Mouse (Mus musculus): ENCODE measurements at regions not wholly inside any gene's neighbourhood (a gene's known extent, or its start where the extent isn't known, plus 50 kb on each side); places are given as distances from the start of the nearest gene placed in this dataset.

DNA sequence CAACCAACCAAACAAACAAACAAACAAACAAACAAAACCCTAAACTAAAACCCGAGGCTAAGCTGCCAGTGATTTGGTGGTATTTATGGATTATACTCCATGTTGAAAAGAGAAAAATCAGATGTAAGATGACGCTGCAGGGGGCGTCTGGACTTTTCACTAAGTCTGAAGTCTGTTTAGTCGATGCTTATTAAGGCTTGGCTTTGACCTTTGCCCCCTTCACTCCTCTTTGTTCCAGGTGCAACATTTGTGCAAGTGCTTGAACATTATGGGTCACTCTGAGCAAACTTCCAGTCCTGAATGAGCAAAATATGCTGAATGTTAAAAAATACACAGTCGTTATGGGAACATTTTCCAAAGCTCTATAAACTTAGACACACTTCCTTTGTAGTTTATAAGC is 268.6 kb downstream of the Ptprc start:
- Histone ChIP-seq H3K4me2 (replicated peaks; ENCODE audit: low read depth) (no peak overlapping the region), H3K27ac (ENCODE audit: low read depth, low read length) (peak overlapping the region; percentile 60; the same call in 1 of the 2 replicates), H3K27me3 (replicated peaks; ENCODE audit: control insufficient read depth, insufficient read depth, low read length) (no peaks in the 10 kb centered on the region), H3K36me3 (ENCODE audit: control insufficient read depth, insufficient read depth) (0 out of 2 replicates have a peak, but pooled peaks cover 3% of the 10 kb centered on the region), H3K9ac (ENCODE audit: low read depth, low read length) (no peak overlapping the region), H3K9me3 (ENCODE audit: control insufficient read depth) (no peaks in the 10 kb centered on the region), H3K4me3 (ENCODE audit: low read depth, low read length) (no peak overlapping the region), H3K4me1 (replicated peaks; ENCODE audit: control insufficient read depth, insufficient read depth, low read length) (no peaks in the 10 kb centered on the region)
- 0 out of 2 replicates have a peak, but pooled peaks have one; percentile 12 for TF ChIP-seq CTCF (IDR thresholded peaks at IDR 0.05; ENCODE audit: low read depth)
- peak; percentile 98 for ATAC-seq
- WGBS: 22% methylated on average over 5 of the region's 5 CpGs

DNA sequence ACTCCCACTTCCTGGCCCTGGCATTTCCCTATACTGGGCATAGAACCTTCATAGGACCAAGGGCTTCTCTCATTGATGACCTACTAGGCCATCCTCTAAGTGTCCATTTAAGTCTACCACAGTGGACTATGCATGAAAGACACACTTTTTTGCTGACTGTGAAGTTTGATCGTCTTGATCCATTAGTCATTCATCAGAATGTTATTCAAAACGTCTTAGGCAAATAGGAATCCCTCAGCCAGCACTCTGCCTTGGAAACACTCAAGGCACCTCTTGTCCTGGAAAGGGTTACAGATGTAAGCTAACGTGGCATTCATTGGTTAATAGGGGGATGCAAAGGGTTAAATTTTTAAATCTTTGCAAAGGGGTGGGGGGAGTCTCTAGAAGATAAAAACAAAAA is 269.0 kb downstream of the Ptprc start:
- 38% methylated on average over 3 of the region's 3 CpGs for WGBS
- peak; percentile 60 for ATAC-seq
- no peak overlapping the region for H3K4me3 ChIP-seq (ENCODE audit: low read depth, low read length)
- no peak overlapping the region for H3K4me2 ChIP-seq (replicated peaks; ENCODE audit: low read depth)
- no peaks in the 10 kb centered on the region for H3K9me3 ChIP-seq (ENCODE audit: control insufficient read depth)
- H3K9ac ChIP-seq (ENCODE audit: low read depth, low read length): no peak overlapping the region
- H3K4me1 ChIP-seq (replicated peaks; ENCODE audit: control insufficient read depth, insufficient read depth, low read length): no peaks in the 10 kb centered on the region
- no peaks in the 10 kb centered on the region for H3K27me3 ChIP-seq (replicated peaks; ENCODE audit: control insufficient read depth, insufficient read depth, low read length)
- H3K27ac ChIP-seq (ENCODE audit: low read depth, low read length): peak overlapping the region; percentile 60
- H3K36me3 ChIP-seq (ENCODE audit: control insufficient read depth, insufficient read depth): 0 out of 2 replicates have a peak, but pooled peaks cover 3% of the 10 kb centered on the region
- TF ChIP-seq CTCF (IDR thresholded peaks at IDR 0.05; ENCODE audit: low read depth): no peak

- no peak for ATAC-seq
Measured at GRCm38 (mm10) chr1:137905566-137905965, 269.9 kb downstream of the Ptprc start.

GRCm38 (mm10) chr1:137903351-137903750 is 272.2 kb downstream of the Ptprc start:
- H3K27ac ChIP-seq (ENCODE audit: low read depth, low read length): no peak overlapping the region
- no peak for ATAC-seq
- H3K36me3 ChIP-seq (ENCODE audit: control insufficient read depth, insufficient read depth): 0 out of 2 replicates have a peak, but pooled peaks cover 3% of the 10 kb centered on the region
- no peak overlapping the region for H3K9ac ChIP-seq (ENCODE audit: low read depth, low read length)
- H3K4me2 ChIP-seq (replicated peaks; ENCODE audit: low read depth): no peak overlapping the region
- H3K27me3 ChIP-seq (replicated peaks; ENCODE audit: control insufficient read depth, insufficient read depth, low read length): no peaks in the 10 kb centered on the region
- 66% methylated on average over 4 of the region's 4 CpGs for WGBS
- no peak overlapping the region for H3K4me3 ChIP-seq (ENCODE audit: low read depth, low read length)
- H3K9me3 ChIP-seq (ENCODE audit: control insufficient read depth): no peaks in the 10 kb centered on the region
- no peak for TF ChIP-seq CTCF (IDR thresholded peaks at IDR 0.05; ENCODE audit: low read depth)
- H3K4me1 ChIP-seq (replicated peaks; ENCODE audit: control insufficient read depth, insufficient read depth, low read length): no peaks in the 10 kb centered on the region

More at GRCm38 (mm10) chr1:137905566-137905965, 269.9 kb downstream of the Ptprc start:
- Histone ChIP-seq H3K4me2 (replicated peaks; ENCODE audit: low read depth) (no peak overlapping the region), H3K9ac (ENCODE audit: low read depth, low read length) (no peak overlapping the region), H3K27ac (ENCODE audit: low read depth, low read length) (no peak overlapping the region), H3K4me1 (replicated peaks; ENCODE audit: control insufficient read depth, insufficient read depth, low read length) (no peaks in the 10 kb centered on the region), H3K27me3 (replicated peaks; ENCODE audit: control insufficient read depth, insufficient read depth, low read length) (no peaks in the 10 kb centered on the region), H3K9me3 (ENCODE audit: control insufficient read depth) (no peaks in the 10 kb centered on the region), H3K4me3 (ENCODE audit: low read depth, low read length) (no peak overlapping the region), H3K36me3 (ENCODE audit: control insufficient read depth, insufficient read depth) (0 out of 2 replicates have a peak, but pooled peaks cover 3% of the 10 kb centered on the region)
- TF ChIP-seq CTCF (IDR thresholded peaks at IDR 0.05; ENCODE audit: low read depth): no peak
- 63% methylated on average over 5 of the region's 5 CpGs for WGBS

DNA sequence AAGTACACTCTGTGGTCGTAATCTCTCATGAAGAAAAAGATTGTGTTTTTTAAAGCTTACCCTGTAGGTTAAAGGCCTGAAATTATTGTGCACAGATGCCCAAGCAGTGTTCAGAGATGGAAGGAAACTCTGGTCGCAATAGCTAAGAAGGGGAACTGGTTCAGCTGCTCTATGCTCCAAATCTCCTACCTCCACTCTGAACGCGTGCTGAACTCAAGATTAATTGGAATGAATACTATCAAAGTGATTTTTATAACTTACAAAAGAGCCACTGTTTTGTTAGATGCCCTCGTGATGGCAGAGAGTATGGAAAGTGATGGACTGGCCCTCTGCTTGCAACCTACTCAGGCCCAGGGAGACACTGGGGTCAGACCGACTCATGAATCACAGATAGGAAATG is 272.6 kb downstream of the Ptprc start:
- ATAC-seq: no peak
- Histone ChIP-seq H3K27ac (ENCODE audit: low read depth, low read length) (no peak overlapping the region), H3K36me3 (ENCODE audit: control insufficient read depth, insufficient read depth) (0 out of 2 replicates have a peak, but pooled peaks cover 3% of the 10 kb centered on the region), H3K9me3 (ENCODE audit: control insufficient read depth) (no peaks in the 10 kb centered on the region), H3K27me3 (replicated peaks; ENCODE audit: control insufficient read depth, insufficient read depth, low read length) (no peaks in the 10 kb centered on the region), H3K4me3 (ENCODE audit: low read depth, low read length) (no peak overlapping the region), H3K9ac (ENCODE audit: low read depth, low read length) (no peak overlapping the region), H3K4me2 (replicated peaks; ENCODE audit: low read depth) (no peak overlapping the region), H3K4me1 (replicated peaks; ENCODE audit: control insufficient read depth, insufficient read depth, low read length) (no peaks in the 10 kb centered on the region)
- no peak for TF ChIP-seq CTCF (IDR thresholded peaks at IDR 0.05; ENCODE audit: low read depth)
- 62% methylated on average over 6 of the region's 6 CpGs for WGBS

DNA sequence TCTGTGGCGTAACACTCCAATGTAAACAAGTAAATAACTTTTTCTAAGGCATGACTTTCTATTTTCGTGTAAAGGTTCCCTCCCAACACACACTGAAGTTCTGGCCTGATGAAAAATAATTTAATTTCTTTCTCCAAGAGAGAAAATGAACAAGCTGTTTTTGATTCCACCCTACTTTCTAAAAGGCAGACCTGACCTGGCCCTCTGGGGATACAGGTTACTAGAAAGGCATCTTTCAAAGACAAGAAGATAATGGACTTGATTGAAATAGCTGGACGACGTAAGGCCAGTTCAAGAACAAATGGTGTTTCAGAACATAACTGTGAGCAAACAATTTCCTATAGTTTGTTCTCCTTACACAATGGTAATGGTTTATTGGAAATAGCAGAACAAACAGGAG is 273.5 kb downstream of the Ptprc start:
- TF ChIP-seq CTCF (IDR thresholded peaks at IDR 0.05; ENCODE audit: low read depth): no peak
- no peak overlapping the region for H3K4me3 ChIP-seq (ENCODE audit: low read depth, low read length)
- 0 out of 2 replicates have a peak, but pooled peaks cover 3% of the 10 kb centered on the region for H3K36me3 ChIP-seq (ENCODE audit: control insufficient read depth, insufficient read depth)
- H3K27ac ChIP-seq (ENCODE audit: low read depth, low read length): no peak overlapping the region
- WGBS: 64% methylated on average over 4 of the region's 4 CpGs
- no peak for ATAC-seq
- no peak overlapping the region for H3K4me2 ChIP-seq (replicated peaks; ENCODE audit: low read depth)
- H3K9me3 ChIP-seq (ENCODE audit: control insufficient read depth): no peaks in the 10 kb centered on the region
- H3K4me1 ChIP-seq (replicated peaks; ENCODE audit: control insufficient read depth, insufficient read depth, low read length): no peaks in the 10 kb centered on the region
- H3K27me3 ChIP-seq (replicated peaks; ENCODE audit: control insufficient read depth, insufficient read depth, low read length): no peaks in the 10 kb centered on the region
- no peak overlapping the region for H3K9ac ChIP-seq (ENCODE audit: low read depth, low read length)

DNA sequence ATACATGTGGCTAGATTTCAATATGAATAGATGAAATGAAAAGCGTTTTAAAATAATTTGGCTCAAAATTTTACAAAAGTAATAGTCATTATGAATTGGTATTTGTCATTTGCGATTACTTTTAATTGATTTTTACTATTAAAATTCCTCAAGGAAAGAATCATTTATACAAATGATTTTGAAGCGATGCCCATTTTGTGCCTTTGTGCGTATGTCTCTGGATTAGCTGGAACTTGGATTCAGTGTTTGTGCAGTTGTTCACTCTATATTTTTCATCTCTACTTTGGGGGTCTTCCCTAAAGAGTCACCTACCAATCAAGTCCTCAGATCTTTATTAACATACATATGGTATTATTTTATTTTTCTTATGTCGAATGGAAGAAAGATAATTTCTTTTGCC is 274.3 kb downstream of the Ptprc start:
- no peaks in the 10 kb centered on the region for H3K4me1 ChIP-seq (replicated peaks; ENCODE audit: control insufficient read depth, insufficient read depth, low read length)
- WGBS: 63% methylated on average over 5 of the region's 5 CpGs
- H3K27me3 ChIP-seq (replicated peaks; ENCODE audit: control insufficient read depth, insufficient read depth, low read length): no peaks in the 10 kb centered on the region
- H3K4me3 ChIP-seq (ENCODE audit: low read depth, low read length): peak overlapping the region; percentile 50
- 0 out of 2 replicates have a peak, but pooled peaks cover 3% of the 10 kb centered on the region for H3K36me3 ChIP-seq (ENCODE audit: control insufficient read depth, insufficient read depth)
- peak overlapping the region; percentile 73 for H3K4me2 ChIP-seq (replicated peaks; ENCODE audit: low read depth)
- no peak overlapping the region for H3K27ac ChIP-seq (ENCODE audit: low read depth, low read length)
- no peak for TF ChIP-seq CTCF (IDR thresholded peaks at IDR 0.05; ENCODE audit: low read depth)
- H3K9me3 ChIP-seq (ENCODE audit: control insufficient read depth): no peaks in the 10 kb centered on the region
- H3K9ac ChIP-seq (ENCODE audit: low read depth, low read length): no peak overlapping the region
- no peak for ATAC-seq
